Mouse (Mus musculus) embryonic fibroblast, embryonic 13.5 days (primary cell): Measurements from ENCODE around the gene Slc17a9.

ENCODE experiments used
- CTCF ChIP-seq: IDR thresholded peaks from 2 replicates; pipeline ENCODE4 v1.5.1; 2011; ENCODE audit warnings: mild to moderate bottlenecking, control low read depth, low read length, moderate library complexity, borderline replicate concordance; ENCODE audit not compliant: insufficient read depth
- POLR2A ChIP-seq: IDR thresholded peaks from 2 replicates; pipeline ENCODE4 v1.6.1; 2011; ENCODE audit warnings: low read depth, mild to moderate bottlenecking, control low read depth, low read length, moderate library complexity

- TF ChIP-seq CTCF (no peak), POLR2A (no peak)
Observed at GRCm38 (mm10) chr2:180702701-180703149, 22.3 kb upstream of the Slc17a9 start.
